ENCODE assay signal across 8 mouse cellular contexts in genomic region chr3:102061923-102062670, GRCm38 (mm10). TPM values are rescaled to one million over a fixed set of nuclear protein-coding genes. Genes with fewer than 3 reads are reported as not detected.
DNase-seq lines count a peak whose midpoint lies in the region; ATAC-seq and TF ChIP-seq lines count a peak whose summit lies in the region.

No protein-coding gene starts in this region.

- peak; percentile 5 for DNase-seq in MEL (ENCODE audit: low read depth, low spot score)
- peak; percentile 81 for DNase-seq in brain, embryonic 14.5 days (ENCODE audit: low read depth)
- peak; percentile 87 for DNase-seq in forebrain, embryonic 11.5 days (ENCODE audit: low spot score)
- DNase-seq in kidney, postnatal 36 days: peak; percentile 56 to 82
- DNase-seq in ovary, adult 18-20 months (ENCODE audit: low spot score): peak; percentile 40
- DNase-seq in urinary bladder, postnatal 25 days (ENCODE audit: low spot score): peak; percentile 31

- H3K79me2 ChIP-seq in MEL (ENCODE audit: control insufficient read depth, insufficient read depth, low read length, poor library complexity): no peaks in the 10 kb centered on the region

- H3K4me2 ChIP-seq in forebrain, embryonic 11.5 days (ENCODE audit: low read depth, low read length, severe bottlenecking): no peak overlapping the region
- peak overlapping the region; percentile 17 for H3K4me2 ChIP-seq in heart, embryonic 15.5 days
- H3K4me2 ChIP-seq in liver, embryonic 15.5 days: no peak overlapping the region

- WGBS in forebrain, embryonic 11.5 days: 44% methylated on average over 14 of the region's 14 CpGs
- WGBS in heart, embryonic 15.5 days: 17% methylated on average over 14 of the region's 14 CpGs
- WGBS in liver, embryonic 15.5 days (ENCODE audit: insufficient replicate concordance): 16% methylated on average over 14 of the region's 14 CpGs

- H3K27me3 ChIP-seq in MEL (ENCODE audit: control insufficient read depth in 1 of 2, insufficient read depth in 2 of 2, low read length in 2 of 2): no peaks in the 10 kb centered on the region
- no peaks in the 10 kb centered on the region for H3K27me3 ChIP-seq in forebrain, embryonic 11.5 days (ENCODE audit: control insufficient read depth, insufficient read depth, low read length)
- H3K27me3 ChIP-seq in heart, embryonic 15.5 days: no peaks in the 10 kb centered on the region
- no peaks in the 10 kb centered on the region for H3K27me3 ChIP-seq in liver, embryonic 15.5 days

- TF ChIP-seq EP300 in MEL (IDR thresholded peaks at IDR 0.05; ENCODE audit: low read depth in 1 of 2, low read length in 2 of 2): no peak

- TF ChIP-seq RAD21 in MEL (IDR thresholded peaks at IDR 0.05; ENCODE audit: low read depth, low read length): no peak; the same call in 1 of the 2 replicates

- H3K9ac ChIP-seq in MEL (ENCODE audit: control insufficient read depth, low read depth, low read length, poor library complexity, severe bottlenecking): no peak overlapping the region
- no peak overlapping the region for H3K9ac ChIP-seq in forebrain, embryonic 11.5 days (ENCODE audit: low read length)
- no peak overlapping the region for H3K9ac ChIP-seq in heart, embryonic 15.5 days
- H3K9ac ChIP-seq in liver, embryonic 15.5 days: no peak overlapping the region

- no peaks in the 10 kb centered on the region for H3K9me3 ChIP-seq in MEL (replicated peaks; ENCODE audit: insufficient read depth, low read length)
- no peaks in the 10 kb centered on the region for H3K9me3 ChIP-seq in forebrain, embryonic 11.5 days (ENCODE audit: control insufficient read depth, low read length)
- no peaks in the 10 kb centered on the region for H3K9me3 ChIP-seq in heart, embryonic 15.5 days (replicated peaks)
- no peaks in the 10 kb centered on the region for H3K9me3 ChIP-seq in liver, embryonic 15.5 days (replicated peaks)

- H3K4me3 ChIP-seq in MEL (ENCODE audit: control insufficient read depth in 1 of 2, insufficient read depth in 1 of 2, low read depth in 2 of 2, low read length in 2 of 2): no peak overlapping the region
- H3K4me3 ChIP-seq in forebrain, embryonic 11.5 days (ENCODE audit: low read depth, low read length): no peak overlapping the region
- no peak overlapping the region for H3K4me3 ChIP-seq in heart, embryonic 15.5 days
- no peak overlapping the region for H3K4me3 ChIP-seq in liver, embryonic 15.5 days (replicated peaks)

- no peak overlapping the region for H3K27ac ChIP-seq in MEL (ENCODE audit: control insufficient read depth, low read depth, low read length)
- no peak overlapping the region for H3K27ac ChIP-seq in forebrain, embryonic 11.5 days (ENCODE audit: low read depth, low read length)
- peak overlapping the region; percentile 45 for H3K27ac ChIP-seq in heart, embryonic 15.5 days
- no peak overlapping the region for H3K27ac ChIP-seq in liver, embryonic 15.5 days (replicated peaks)

- no peaks in the 10 kb centered on the region for H3K4me1 ChIP-seq in MEL (ENCODE audit: control insufficient read depth in 1 of 2, insufficient read depth in 2 of 2, low read length in 2 of 2)
- no peaks in the 10 kb centered on the region for H3K4me1 ChIP-seq in forebrain, embryonic 11.5 days (replicated peaks; ENCODE audit: control insufficient read depth, insufficient read depth, low read length)
- H3K4me1 ChIP-seq in heart, embryonic 15.5 days (replicated peaks): peaks cover 36% of the 10 kb centered on the region
- peaks cover 6% of the 10 kb centered on the region; the same call in 1 of the 2 replicates for H3K4me1 ChIP-seq in liver, embryonic 15.5 days (replicated peaks)

- TF ChIP-seq POLR2A in MEL (IDR thresholded peaks at IDR 0.05; ENCODE audit: control insufficient read depth in 1 of 2, insufficient read depth in 1 of 2, low read depth in 1 of 2, low read length in 2 of 2, poor library complexity in 1 of 2): no peak
- no peak for TF ChIP-seq POLR2A in brain, embryonic 14.5 days (IDR thresholded peaks at IDR 0.05; ENCODE audit: borderline replicate concordance, extremely low read depth, insufficient read depth, insufficient read length, poor library complexity, severe bottlenecking)

- peak; percentile 24 to 53 (median 47) for TF ChIP-seq CTCF in MEL (IDR thresholded peaks at IDR 0.05 in 2 of 3, conservative IDR thresholded peaks at IDR 0.05 in 1 of 3; ENCODE audit: control insufficient read depth in 1 of 3, insufficient read depth in 1 of 3, low read depth in 2 of 3, low read length in 3 of 3, poor library complexity in 1 of 3, severe bottlenecking in 1 of 3)
- TF ChIP-seq CTCF in brain, embryonic 14.5 days (IDR thresholded peaks at IDR 0.05; ENCODE audit: borderline replicate concordance, extremely low read depth, insufficient read depth, insufficient read length): peak; percentile 78

- ATAC-seq in forebrain, embryonic 11.5 days (replicated peaks; ENCODE audit: low FRiP score): peak; percentile 78
- peak; percentile 48 for ATAC-seq in heart, embryonic 15.5 days (replicated peaks; ENCODE audit: insufficient number of reproducible peaks, insufficient read depth, low FRiP score, low read depth)
- peak; percentile 54 for ATAC-seq in liver, embryonic 15.5 days (ENCODE audit: insufficient read depth)

- no peaks in the 10 kb centered on the region for H3K36me3 ChIP-seq in MEL (ENCODE audit: control insufficient read depth in 1 of 2, insufficient read depth in 2 of 2, low read length in 2 of 2)
- H3K36me3 ChIP-seq in forebrain, embryonic 11.5 days (ENCODE audit: control insufficient read depth, insufficient read depth, low read length): no peaks in the 10 kb centered on the region
- H3K36me3 ChIP-seq in heart, embryonic 15.5 days: no peaks in the 10 kb centered on the region
- H3K36me3 ChIP-seq in liver, embryonic 15.5 days (replicated peaks): no peaks in the 10 kb centered on the region

TF ChIP-seq in MEL, 35 proteins besides CTCF, POLR2A, EP300 and RAD21:
- peak; percentile 24; the same call in 1 of the 2 replicates for TF ChIP-seq SMC3 (IDR thresholded peaks at IDR 0.05; ENCODE audit: low read depth, low read length)
- TF ChIP-seq GABPA (IDR thresholded peaks at IDR 0.05; ENCODE audit: low read depth, low read length): no peak
- no peak for TF ChIP-seq E2F4 (IDR thresholded peaks at IDR 0.05; ENCODE audit: borderline replicate concordance, low read depth, low read length)
- no peak for TF ChIP-seq MAX (IDR thresholded peaks at IDR 0.05; ENCODE audit: low read length)
- TF ChIP-seq NRF1 (IDR thresholded peaks at IDR 0.05; ENCODE audit: insufficient read depth, low read depth, low read length, poor library complexity, severe bottlenecking): no peak
- TF ChIP-seq NELFE (IDR thresholded peaks at IDR 0.05; ENCODE audit: low read depth, low read length): no peak
TF ChIP-seq in MEL: peak in this region for 1.

RNA-seq across cellular contexts. Expression of gene Casq2, which starts 24.1 kb away (rescaled TPM):
- total RNA-seq in MEL (2012; rRNA removed): not detected in 2 replicates
- not detected for polyA plus RNA-seq in MEL (2012; ENCODE audit: insufficient read depth in 1 of 2, insufficient read length in 2 of 2, low read depth in 1 of 2, low replicate concordance in 2 of 2, missing spikeins in 1 of 2)
- polyA plus RNA-seq in brain, embryonic 14.5 days (2012; rRNA removed): 1.3 TPM in 2 replicates
- not detected in 2 replicates for polyA plus RNA-seq in forebrain, embryonic 11.5 days (2014; fragmentation: Nextera tagmentation; extraction: Ambion mirVana)
- 489 and 565 TPM in 2 replicates for polyA plus RNA-seq in heart, embryonic 15.5 days (2015; fragmentation: Nextera tagmentation; extraction: Ambion mirVana)
- 4.6 and 6.5 TPM in 2 replicates for polyA plus RNA-seq in liver, embryonic 15.5 days (2015; fragmentation: Nextera tagmentation; extraction: Ambion mirVana)

RNA-seq across cellular contexts. Expression of gene Nhlh2, which starts 52.2 kb away (rescaled TPM):
- not detected in 2 replicates for total RNA-seq in MEL (2012; rRNA removed)
- polyA plus RNA-seq in MEL (2012; ENCODE audit: insufficient read depth in 1 of 2, insufficient read length in 2 of 2, low read depth in 1 of 2, low replicate concordance in 2 of 2, missing spikeins in 1 of 2): not detected
- 32.5 and 40.8 TPM in 2 replicates for polyA plus RNA-seq in brain, embryonic 14.5 days (2012; rRNA removed)
- polyA plus RNA-seq in forebrain, embryonic 11.5 days (2014; fragmentation: Nextera tagmentation; extraction: Ambion mirVana): 41.4 and 44.9 TPM in 2 replicates
- 0.15 TPM in 1 of 2 replicates, not detected in the other for polyA plus RNA-seq in heart, embryonic 15.5 days (2015; fragmentation: Nextera tagmentation; extraction: Ambion mirVana)
- polyA plus RNA-seq in liver, embryonic 15.5 days (2015; fragmentation: Nextera tagmentation; extraction: Ambion mirVana): not detected in 2 replicates

Comparison
In these comparisons a context has a peak if more than half of its experiments do, and no peak if none do; other contexts are left out.
1. DNase-seq: peak in every context shown above with its lines; median percentile 87 in forebrain, embryonic 11.5 days; 81 in brain, embryonic 14.5 days; 69 in kidney, postnatal 36 days; 40 in ovary, adult 18-20 months; 31 in urinary bladder, postnatal 25 days; 5 in MEL.
2. RNA of gene Casq2, which starts 24.1 kb away (polyA plus RNA-seq): 489 to 565 TPM in heart, embryonic 15.5 days; 4.6 to 6.5 TPM in liver, embryonic 15.5 days, 1.3 TPM in brain, embryonic 14.5 days, not detected in forebrain, embryonic 11.5 days and not detected in MEL; every median in the first group is over 10 times any median in the second.
3. RNA of gene Nhlh2, which starts 52.2 kb away (polyA plus RNA-seq): 41.4 to 44.9 TPM in forebrain, embryonic 11.5 days and 32.5 to 40.8 TPM in brain, embryonic 14.5 days; not detected in MEL, 0.15 TPM in heart, embryonic 15.5 days and not detected in liver, embryonic 15.5 days; every median in the first group is over 10 times any median in the second.
4. Peak in every context shown above with its lines, with median percentiles within 50 percentile points of each other: ATAC-seq.